Mouse (Mus musculus): Measurements from ENCODE around the gene Shisa5.

DNA sequence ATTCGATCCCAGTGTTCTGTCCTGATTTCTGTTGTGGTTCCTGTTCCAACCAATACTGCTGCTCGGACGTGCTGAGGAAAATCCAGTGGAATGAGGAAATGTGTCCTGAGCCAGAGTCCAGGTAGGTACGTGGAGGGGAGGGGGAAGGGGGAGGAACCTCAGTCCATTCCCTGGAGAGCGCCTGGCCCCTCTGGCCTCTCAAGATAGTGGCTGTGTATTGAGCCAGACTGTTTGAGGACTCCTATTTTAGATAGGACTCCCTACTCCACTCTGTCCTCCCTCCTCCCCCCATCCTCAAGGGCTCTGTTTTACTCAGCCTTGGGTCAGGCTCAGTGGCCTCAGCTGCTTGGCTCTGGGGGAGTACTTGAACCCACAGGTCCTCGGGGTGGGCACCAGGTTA is 2.5 kb downstream of the Shisa5 start:
- TF ChIP-seq CTCF (IDR thresholded peaks at IDR 0.05; ENCODE audit: low read depth, low read length) (no peak), GATA1 (IDR thresholded peaks at IDR 0.05; ENCODE audit: borderline replicate concordance, low read length) (no peak)

All from G1E (cell line).